Mouse (Mus musculus): ENCODE data around the gene Gucy2c. TPM values are rescaled to one million over a fixed set of nuclear protein-coding genes. Genes with fewer than 3 reads are reported as not detected.

The Gucy2c gene
- polyA plus RNA-seq, 1 experiment from 2014 or later: not detected

DNA sequence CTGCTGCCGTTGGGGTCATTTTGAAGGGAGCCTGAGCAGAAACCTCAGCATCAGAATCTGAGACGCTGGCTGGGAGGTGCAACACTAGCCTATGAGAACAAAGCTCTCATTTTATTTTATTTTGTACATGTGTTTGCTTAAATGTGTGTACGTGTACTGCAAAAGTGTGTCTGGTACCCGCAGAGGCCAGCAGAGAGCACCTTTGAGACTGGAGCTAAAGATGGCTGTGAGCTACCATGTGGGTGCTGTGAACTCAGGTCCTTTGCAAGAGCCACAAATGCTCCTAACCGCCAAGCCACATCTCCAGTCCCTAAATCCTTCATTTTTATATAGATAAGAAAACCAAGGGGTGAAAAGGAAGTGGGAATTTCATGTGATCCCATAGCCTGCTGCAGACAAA lies 71.2 kb downstream of the Gucy2c start:
- 88% methylated on average over 5 of the region's 5 CpGs for WGBS

DNA sequence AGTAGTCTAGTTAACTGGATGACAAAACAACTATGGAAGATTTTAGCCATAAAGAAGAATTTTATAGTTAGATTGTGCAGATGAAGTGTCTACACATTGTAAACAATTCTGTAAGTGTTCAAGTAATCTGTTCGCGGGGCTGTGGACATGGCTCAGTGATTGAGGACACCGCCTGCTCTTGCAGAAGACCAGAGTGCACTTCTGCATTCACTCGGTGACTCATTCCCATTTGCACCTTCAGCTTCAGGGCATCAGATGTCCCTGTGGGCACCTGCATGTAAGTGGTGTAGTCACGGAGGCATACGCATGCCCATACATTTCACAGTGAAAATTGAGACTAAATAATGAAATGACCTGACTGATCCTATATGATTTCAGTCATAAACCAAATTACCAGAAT lies 73.0 kb downstream of the Gucy2c start:
- H3K4me3 ChIP-seq: no peak overlapping the region
- 96% methylated on average over 6 of the region's 6 CpGs for WGBS

More for the DNA sequence above, 71.2 kb downstream of the Gucy2c start:
- Histone ChIP-seq H3K27me3 (ENCODE audit: poor library complexity, severe bottlenecking) (no peaks in the 10 kb centered on the region), H3K36me3 (replicated peaks) (no peaks in the 10 kb centered on the region), H3K4me1 (no peaks in the 10 kb centered on the region), H3K27ac (no peak overlapping the region), H3K9me3 (no peaks in the 10 kb centered on the region), H3K4me3 (no peak overlapping the region)
- no peak for DNase-seq (ENCODE audit: extremely low spot score, low spot score)

DNA sequence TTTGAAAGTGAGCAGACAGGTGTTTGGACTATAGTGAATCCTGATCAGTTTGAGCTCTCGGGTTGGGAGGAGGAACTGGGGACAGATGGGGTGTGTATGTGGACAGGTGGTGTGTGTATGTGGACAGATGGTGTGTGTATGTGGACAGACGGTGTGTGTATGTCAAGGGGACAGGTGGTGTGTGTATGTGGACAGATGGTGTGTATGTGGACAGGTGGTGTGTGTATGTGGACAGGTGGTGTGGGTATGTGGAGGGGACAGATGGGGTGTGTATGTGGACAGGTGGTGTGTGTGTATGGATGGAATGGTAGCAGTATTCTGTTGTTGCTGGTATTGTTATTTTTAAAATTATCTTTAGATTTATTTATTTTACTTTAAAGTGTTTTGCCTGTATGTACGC lies 79.7 kb downstream of the Gucy2c start:
- Histone ChIP-seq H3K27me3 (ENCODE audit: poor library complexity, severe bottlenecking) (no peaks in the 10 kb centered on the region), H3K4me1 (no peaks in the 10 kb centered on the region), H3K36me3 (replicated peaks) (no peaks in the 10 kb centered on the region), H3K9me3 (no peaks in the 10 kb centered on the region), H3K4me3 (no peak overlapping the region), H3K27ac (no peak overlapping the region)
- no peak for DNase-seq (ENCODE audit: extremely low spot score, low spot score)
- 94% methylated on average over 3 of the region's 3 CpGs for WGBS

More for the DNA sequence above, 73.0 kb downstream of the Gucy2c start:
- DNase-seq (ENCODE audit: extremely low spot score, low spot score): no peak
- no peak overlapping the region for H3K27ac ChIP-seq
- no peaks in the 10 kb centered on the region for H3K4me1 ChIP-seq
- no peaks in the 10 kb centered on the region for H3K9me3 ChIP-seq
- H3K27me3 ChIP-seq (ENCODE audit: poor library complexity, severe bottlenecking): no peaks in the 10 kb centered on the region
- no peaks in the 10 kb centered on the region for H3K36me3 ChIP-seq (replicated peaks)

DNA sequence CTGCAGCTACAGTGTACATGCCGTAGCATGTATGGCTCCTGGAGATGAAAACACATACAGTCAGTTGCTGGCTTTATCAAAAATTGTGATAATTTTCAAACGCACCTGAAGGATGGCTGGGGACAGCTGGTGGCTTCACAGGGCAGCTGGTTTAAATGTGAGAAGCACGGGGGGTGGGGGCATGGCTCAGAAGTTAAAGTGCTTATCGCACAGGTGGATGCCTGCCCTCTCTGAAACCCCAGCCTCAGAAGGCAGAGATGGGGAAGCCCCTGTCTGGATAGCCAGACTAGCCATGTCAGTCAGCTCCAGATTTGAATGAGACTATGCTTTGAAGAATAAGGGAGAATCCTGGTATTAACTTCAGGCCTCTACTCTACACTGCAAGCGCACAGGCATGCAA lies 80.4 kb downstream of the Gucy2c start:
- Histone ChIP-seq H3K4me1 (no peaks in the 10 kb centered on the region), H3K27ac (no peak overlapping the region), H3K4me3 (no peak overlapping the region), H3K27me3 (ENCODE audit: poor library complexity, severe bottlenecking) (no peaks in the 10 kb centered on the region), H3K36me3 (replicated peaks) (no peaks in the 10 kb centered on the region), H3K9me3 (no peaks in the 10 kb centered on the region)
- no peak for DNase-seq (ENCODE audit: extremely low spot score, low spot score)
- 92% methylated on average over 5 of the region's 5 CpGs for WGBS

DNA sequence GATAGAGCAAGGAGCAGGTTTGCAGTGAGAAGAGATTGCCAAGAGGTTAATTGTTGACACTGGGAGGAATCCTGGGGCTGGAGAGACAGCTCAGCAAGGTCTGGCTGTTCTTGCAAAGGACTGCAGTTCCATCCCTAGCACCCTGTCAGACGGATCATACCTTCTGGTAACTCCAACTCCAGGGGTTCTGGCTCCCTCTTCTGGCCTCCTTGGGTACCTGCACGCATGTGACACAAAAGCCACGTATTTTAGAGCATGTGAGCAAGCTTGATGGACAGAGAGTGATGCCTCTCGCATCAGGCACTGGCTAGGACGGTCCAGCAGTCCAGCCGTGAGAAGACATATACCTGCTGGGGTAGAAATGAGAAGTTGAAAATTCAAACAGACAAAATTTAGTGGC lies 90.3 kb downstream of the Gucy2c start:
- Histone ChIP-seq H3K27ac (no peak overlapping the region), H3K9me3 (peaks cover 4% of the 10 kb centered on the region; the same call in 1 of the 2 replicates), H3K4me3 (no peak overlapping the region), H3K27me3 (ENCODE audit: poor library complexity, severe bottlenecking) (no peaks in the 10 kb centered on the region), H3K4me1 (peaks cover 5% of the 10 kb centered on the region; the same call in 1 of the 2 replicates), H3K36me3 (replicated peaks) (no peaks in the 10 kb centered on the region)
- no peak for DNase-seq (ENCODE audit: extremely low spot score, low spot score)
- WGBS: 88% methylated on average over 6 of the region's 6 CpGs

DNA sequence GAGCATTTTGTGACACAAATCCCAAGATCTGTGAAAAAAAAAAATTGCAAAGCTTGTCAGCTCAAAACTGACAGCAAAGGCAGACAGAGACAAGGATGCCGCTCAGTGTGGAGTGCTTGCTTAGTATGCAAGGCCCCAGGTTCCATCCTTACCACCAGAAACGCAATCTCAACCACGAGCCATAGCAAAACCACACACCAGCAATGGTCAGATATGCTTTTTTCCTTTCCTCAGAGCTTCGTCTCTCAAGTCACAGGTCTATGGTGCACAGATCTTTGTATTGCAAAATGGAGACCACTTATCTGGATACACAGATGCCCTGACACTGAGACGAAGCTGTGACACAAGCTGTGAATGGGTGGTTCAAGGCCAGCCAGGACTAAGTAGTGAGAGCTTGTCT lies 91.0 kb downstream of the Gucy2c start:
- Histone ChIP-seq H3K4me3 (no peak overlapping the region), H3K9me3 (peaks cover 4% of the 10 kb centered on the region; the same call in 1 of the 2 replicates), H3K36me3 (replicated peaks) (no peaks in the 10 kb centered on the region), H3K27me3 (ENCODE audit: poor library complexity, severe bottlenecking) (no peaks in the 10 kb centered on the region), H3K27ac (no peak overlapping the region), H3K4me1 (peaks cover 5% of the 10 kb centered on the region; the same call in 1 of the 2 replicates)
- WGBS: 81% methylated on average over 5 of the region's 5 CpGs
- no peak for DNase-seq (ENCODE audit: extremely low spot score, low spot score)

DNA sequence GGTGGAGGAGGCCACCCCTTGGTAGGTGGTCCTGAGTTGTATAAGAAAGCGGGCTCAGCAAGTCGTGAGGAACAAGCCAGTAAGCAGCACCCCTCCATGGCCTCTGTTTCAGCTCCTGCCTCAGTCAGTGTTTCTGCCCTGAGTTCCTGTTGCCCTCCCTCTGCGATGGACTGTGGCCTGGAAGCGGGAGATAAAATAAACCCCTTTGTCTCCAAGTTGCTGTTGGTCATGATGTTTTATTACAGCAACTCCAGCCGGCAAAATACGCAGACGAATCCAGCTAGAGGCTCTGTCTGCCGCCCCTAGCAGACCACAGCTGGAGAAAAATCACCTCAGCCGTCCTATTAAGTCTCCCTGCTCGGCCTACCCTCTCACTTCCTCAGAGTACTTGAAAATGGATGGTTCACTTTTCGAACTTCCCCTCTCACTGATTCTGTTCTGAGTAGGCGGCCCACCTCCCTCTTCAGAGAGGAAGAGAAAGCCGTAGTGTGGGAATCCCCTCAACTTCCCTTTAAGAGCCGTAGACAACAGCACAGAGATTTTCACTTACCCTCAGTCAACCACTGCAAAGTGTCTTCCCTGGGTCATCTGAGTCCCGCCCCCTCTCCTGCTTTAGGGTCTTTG lies 91.7 kb downstream of the Gucy2c start:
- WGBS: 74% methylated on average over 15 of the region's 15 CpGs
- Histone ChIP-seq H3K4me1 (peaks cover 5% of the 10 kb centered on the region; the same call in 1 of the 2 replicates), H3K27ac (peak overlapping the region; percentile 61; the same call in 1 of the 2 replicates), H3K27me3 (ENCODE audit: poor library complexity, severe bottlenecking) (no peaks in the 10 kb centered on the region), H3K36me3 (replicated peaks) (no peaks in the 10 kb centered on the region), H3K9me3 (peaks cover 4% of the 10 kb centered on the region; the same call in 1 of the 2 replicates), H3K4me3 (no peak overlapping the region)
- no peak for DNase-seq (ENCODE audit: extremely low spot score, low spot score)

DNA sequence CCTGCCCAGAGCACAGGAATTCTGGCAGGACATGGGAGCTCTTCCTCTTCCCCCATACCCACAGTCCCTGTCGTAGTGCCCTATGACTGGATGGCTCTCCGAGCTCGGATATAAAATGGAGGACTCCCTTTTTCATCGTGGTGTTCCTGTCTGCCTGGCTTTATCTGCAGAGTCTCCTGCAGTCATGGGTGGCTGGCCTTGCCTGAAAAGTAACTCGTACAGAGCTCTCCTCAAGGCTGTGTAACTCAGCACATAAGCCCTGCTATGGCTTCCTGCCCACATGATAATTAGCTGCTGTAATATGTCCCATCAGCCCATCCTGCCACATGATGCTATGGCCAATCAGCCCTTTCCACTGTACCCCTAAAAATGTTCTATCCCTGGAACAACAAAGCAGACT lies 96.1 kb downstream of the Gucy2c start:
- 83% methylated on average over 5 of the region's 5 CpGs for WGBS
- H3K36me3 ChIP-seq (replicated peaks): no peaks in the 10 kb centered on the region
- H3K4me1 ChIP-seq: peaks cover 5% of the 10 kb centered on the region; the same call in 1 of the 2 replicates
- no peaks in the 10 kb centered on the region for H3K9me3 ChIP-seq
- no peak for DNase-seq (ENCODE audit: extremely low spot score, low spot score)
- no peak overlapping the region for H3K4me3 ChIP-seq
- no peak overlapping the region for H3K27ac ChIP-seq
- H3K27me3 ChIP-seq (ENCODE audit: poor library complexity, severe bottlenecking): no peaks in the 10 kb centered on the region

DNA sequence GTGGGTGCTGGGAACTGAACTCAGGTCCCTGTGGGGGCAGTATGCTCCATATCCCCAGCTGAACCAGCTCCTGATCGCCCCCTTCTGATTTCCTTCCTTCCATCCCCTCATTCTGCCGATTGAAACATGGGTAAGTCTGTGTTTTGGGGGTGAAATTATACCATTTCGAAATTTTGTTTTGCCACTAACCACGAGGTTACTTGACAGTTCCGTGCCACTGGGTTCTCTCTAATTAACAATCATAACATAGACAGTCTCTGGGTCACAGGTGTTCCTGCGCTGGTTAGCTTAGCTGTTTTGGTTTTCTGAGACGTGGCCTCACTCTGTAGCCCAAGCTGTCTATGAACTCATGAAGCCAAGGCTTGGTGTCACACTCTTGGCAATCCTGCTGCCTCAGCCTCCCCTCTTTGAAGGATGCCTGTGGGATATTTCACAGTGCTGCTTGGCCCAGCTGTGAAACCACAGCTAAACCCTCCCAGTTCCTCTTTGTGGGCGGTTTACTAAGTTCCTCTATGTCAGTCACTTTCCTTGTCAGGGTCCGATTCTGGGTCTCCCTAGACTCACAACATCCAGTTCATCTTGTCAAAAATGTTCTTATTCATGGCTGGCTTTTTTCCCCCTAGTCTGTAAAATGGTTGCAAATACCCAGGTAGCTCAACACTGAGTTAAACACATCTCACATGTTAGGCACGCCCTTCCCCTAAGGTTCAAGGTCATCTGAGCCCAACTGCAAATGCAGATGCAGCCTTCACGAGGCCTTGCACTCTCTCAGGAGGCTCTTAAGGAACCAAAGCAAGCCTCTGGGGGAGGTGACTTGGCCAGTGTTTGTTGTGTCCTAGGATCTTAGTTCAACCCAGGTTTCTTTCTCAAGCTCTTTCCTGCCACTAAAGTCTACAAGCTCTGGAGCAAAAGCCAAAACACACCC lies 97.9 kb downstream of the Gucy2c start:
- Histone ChIP-seq H3K4me3 (no peak overlapping the region), H3K27me3 (ENCODE audit: poor library complexity, severe bottlenecking) (no peaks in the 10 kb centered on the region), H3K36me3 (replicated peaks) (no peaks in the 10 kb centered on the region), H3K4me1 (no peaks in the 10 kb centered on the region), H3K27ac (no peak overlapping the region), H3K9me3 (no peaks in the 10 kb centered on the region)
- WGBS: 86% methylated on average over 11 of the region's 11 CpGs
- no peak for DNase-seq (ENCODE audit: extremely low spot score, low spot score)

DNA sequence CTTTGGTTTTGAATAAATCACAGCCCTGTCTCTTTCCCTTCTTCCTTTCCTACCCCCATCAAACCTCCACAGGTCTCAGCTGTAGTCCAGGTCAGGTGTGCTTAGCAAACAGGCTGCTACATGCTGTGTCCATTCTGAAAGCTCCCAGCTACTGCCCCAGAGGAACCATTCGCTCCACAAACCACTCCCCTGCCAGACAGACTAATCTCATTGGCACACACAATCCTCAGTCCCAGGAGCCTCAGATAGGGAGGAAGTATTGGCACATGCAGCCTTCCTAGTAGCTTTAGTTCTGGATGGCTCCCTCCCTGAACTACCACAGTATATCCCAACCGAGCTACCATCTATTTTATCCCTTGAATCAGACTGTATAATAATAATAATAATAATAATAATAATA lies 102.2 kb downstream of the Gucy2c start:
- WGBS: 41% methylated on average over 2 of the region's 2 CpGs
- Histone ChIP-seq H3K27me3 (ENCODE audit: poor library complexity, severe bottlenecking) (no peaks in the 10 kb centered on the region), H3K9me3 (no peaks in the 10 kb centered on the region), H3K36me3 (replicated peaks) (no peaks in the 10 kb centered on the region), H3K27ac (no peak overlapping the region), H3K4me3 (no peak overlapping the region), H3K4me1 (no peaks in the 10 kb centered on the region)
- DNase-seq (ENCODE audit: extremely low spot score, low spot score): no peak

DNA sequence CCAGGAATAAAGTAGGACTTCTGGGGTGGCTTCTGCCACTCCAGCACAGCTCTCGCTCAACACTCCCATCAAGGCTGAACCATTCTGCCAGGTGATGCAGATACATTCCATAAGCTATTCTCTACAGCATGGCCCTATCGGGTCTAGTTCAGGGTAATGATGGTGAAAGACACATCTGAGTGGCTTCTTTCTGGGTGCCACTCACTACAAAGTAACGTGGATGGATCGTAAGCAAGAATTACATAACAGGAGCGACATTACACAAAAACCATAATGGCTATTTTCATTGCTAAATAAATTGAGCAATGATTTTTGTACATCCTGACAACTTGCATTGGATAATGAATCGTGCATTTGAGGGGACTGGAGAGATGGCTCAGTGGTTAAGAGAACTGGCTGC lies 106.6 kb downstream of the Gucy2c start:
- Histone ChIP-seq H3K27ac (no peak overlapping the region), H3K36me3 (replicated peaks) (no peaks in the 10 kb centered on the region), H3K4me1 (no peaks in the 10 kb centered on the region), H3K27me3 (ENCODE audit: poor library complexity, severe bottlenecking) (no peaks in the 10 kb centered on the region), H3K4me3 (no peak overlapping the region), H3K9me3 (peaks cover 7% of the 10 kb centered on the region; the same call in 1 of the 2 replicates)
- DNase-seq (ENCODE audit: extremely low spot score, low spot score): no peak
- 88% methylated on average over 6 of the region's 6 CpGs for WGBS

DNA sequence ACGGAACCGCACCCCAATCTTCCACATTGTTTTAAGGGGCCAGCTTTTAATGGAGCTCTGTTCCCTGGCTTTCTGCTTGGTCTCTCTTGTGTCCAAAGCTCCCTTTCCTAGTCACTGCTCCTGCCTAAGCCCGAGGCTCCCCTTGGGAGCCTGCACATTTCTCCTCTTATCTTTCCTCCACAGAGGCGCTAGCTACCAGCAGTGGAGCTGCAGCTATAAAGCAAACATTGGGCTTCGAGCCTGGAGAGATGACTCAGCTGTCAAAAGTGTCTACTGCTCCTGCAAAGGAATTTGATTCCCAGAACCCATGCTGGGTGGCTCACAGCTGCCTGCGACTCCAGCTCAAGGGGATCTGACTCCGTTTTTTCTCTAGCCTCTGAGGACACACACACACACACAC lies 109.1 kb downstream of the Gucy2c start:
- Histone ChIP-seq H3K27ac (no peak overlapping the region), H3K9me3 (peaks cover 7% of the 10 kb centered on the region; the same call in 1 of the 2 replicates), H3K36me3 (replicated peaks) (no peaks in the 10 kb centered on the region), H3K4me1 (no peaks in the 10 kb centered on the region), H3K4me3 (no peak overlapping the region), H3K27me3 (ENCODE audit: poor library complexity, severe bottlenecking) (no peaks in the 10 kb centered on the region)
- no peak for DNase-seq (ENCODE audit: extremely low spot score, low spot score)
- WGBS: 83% methylated on average over 7 of the region's 7 CpGs

DNA sequence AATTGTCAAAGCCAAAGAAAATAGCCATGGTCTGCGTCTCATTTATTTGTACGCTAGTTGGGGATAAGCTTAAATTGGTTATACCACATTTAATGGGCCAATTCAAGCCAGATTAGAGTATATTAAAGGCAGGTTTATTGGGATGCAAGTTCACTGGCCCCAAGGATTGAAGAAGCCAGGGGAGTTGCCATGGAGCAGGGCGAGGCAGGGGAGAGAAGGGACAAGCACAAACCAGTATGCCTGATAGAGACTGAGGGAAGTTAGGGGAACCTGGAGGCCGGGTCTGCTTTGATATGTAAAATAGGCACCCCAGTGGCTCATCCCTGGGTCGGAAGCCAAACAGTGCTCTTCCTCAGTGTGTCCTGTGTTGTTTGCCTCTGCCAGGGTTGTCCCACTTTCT lies 112.3 kb downstream of the Gucy2c start:
- Histone ChIP-seq H3K27me3 (ENCODE audit: poor library complexity, severe bottlenecking) (no peaks in the 10 kb centered on the region), H3K4me1 (no peaks in the 10 kb centered on the region), H3K36me3 (replicated peaks) (no peaks in the 10 kb centered on the region), H3K4me3 (no peak overlapping the region), H3K27ac (no peak overlapping the region), H3K9me3 (peaks cover 7% of the 10 kb centered on the region; the same call in 1 of the 2 replicates)
- DNase-seq (ENCODE audit: extremely low spot score, low spot score): no peak
- 42% methylated on average over 5 of the region's 5 CpGs for WGBS

All from forebrain, embryonic 10.5 days (tissue).